Mouse (Mus musculus) limb, embryonic 15.5 days (tissue): ENCODE data around the gene Fbxl4. TPM values are rescaled to one million over a fixed set of nuclear protein-coding genes. Genes with fewer than 3 reads are reported as not detected.
"Not testable (repeated sequence)": the region's sequence is repeated elsewhere in the genome, so short reads cannot be mapped to it uniquely, and the experiment has no call there.

Source experiments
- ATAC-seq: fragments of 200-750 bp; cut with Nextera tagmentation; 2 replicates; pipeline ENCODE4 v1.8.0; 2017; ENCODE audit warnings: low read depth, moderate TSS enrichment; ENCODE audit not compliant: insufficient number of reproducible peaks, low FRiP score, low TSS enrichment
- H3K27ac ChIP-seq: fragments of 300-500 bp; sonication (generic); 2 replicates; pipeline ENCODE4 v1.5.1; 2015; ENCODE audit warnings: moderate library complexity, mild to moderate bottlenecking, inconsistent platforms
- H3K27me3 ChIP-seq: fragments of 300-500 bp; sonication (generic); 2 replicates; pipeline ENCODE4 v1.6.1; 2015; ENCODE audit warnings: inconsistent platforms
- H3K36me3 ChIP-seq: fragments of 300-500 bp; sonication (generic); 2 replicates; pipeline ENCODE4 v1.6.1; 2015; ENCODE audit warnings: inconsistent platforms
- H3K4me1 ChIP-seq: fragments of 300-500 bp; sonication (generic); 2 replicates; pipeline ENCODE4 v1.6.1; 2015; ENCODE audit warnings: inconsistent platforms
- H3K4me2 ChIP-seq: fragments of 300-500 bp; sonication (generic); 2 replicates; pipeline ENCODE4 v1.6.1; 2015; ENCODE audit warnings: mild to moderate bottlenecking, inconsistent platforms
- H3K4me3 ChIP-seq: fragments of 300-500 bp; sonication (generic); 2 replicates; pipeline ENCODE4 v1.5.1; 2015; ENCODE audit warnings: mild to moderate bottlenecking, inconsistent platforms
- H3K9ac ChIP-seq: fragments of 300-500 bp; sonication (generic); 2 replicates; pipeline ENCODE4 v1.6.1; 2015; ENCODE audit warnings: inconsistent platforms
- H3K9me3 ChIP-seq: fragments of 300-500 bp; sonication (generic); 2 replicates; pipeline ENCODE4 v1.6.1; 2016; ENCODE audit warnings: inconsistent platforms
- WGBS: fragments of 180-500 bp; shearing (Covaris S2); methylation state at CpG from one replicate; pipeline ENCODE4 v1.1.7; 2015; 5-methylcytosine and 5-hydroxymethylcytosine counted together
- polyA plus RNA-seq: library from polyadenylated mRNA; unstranded; fragments of >200 nt; fragmentation: Nextera tagmentation; extraction: Ambion mirVana; gene quantifications from 2 replicates; pipeline ENCODE4 v1.2.1, GENCODE M21; 2015

Gene Fbxl4
- polyA plus RNA-seq, result 14.2 and 15.7 TPM in 2 replicates

- under 1% methylated on average over 62 of the region's 62 CpGs for whole genome bisulfite sequencing
- peak; percentile 97 for ATAC-seq
- no peaks in the 10 kb centered on the region for H3K27me3 ChIP-seq
Observed at GRCm38 (mm10) chr4:22357266-22357930, at the start of gene Fbxl4. Fbxl4 (plus strand) TSS chr4:22357543.

DNA sequence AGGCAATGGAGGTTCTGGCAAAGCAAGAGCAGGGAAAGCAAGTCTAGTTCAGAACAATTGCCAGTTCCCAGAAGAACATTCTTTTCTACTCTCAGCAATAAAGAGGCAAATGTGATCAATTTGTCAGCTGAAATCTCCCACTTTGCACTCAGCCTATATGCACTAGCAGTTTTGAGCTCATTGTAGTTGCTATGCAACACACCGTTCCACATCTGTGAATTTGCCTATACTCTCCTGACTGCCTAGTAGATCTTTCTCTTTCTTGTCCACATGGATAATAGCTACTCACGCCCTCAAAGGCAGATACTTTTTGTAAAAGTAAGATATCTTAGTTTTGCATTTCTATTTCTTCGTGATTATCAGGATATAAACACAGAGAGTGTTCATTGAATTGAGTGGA, 42.8 kb upstream of the Fbxl4 start:
- ATAC-seq, result no peak

More at GRCm38 (mm10) chr4:22357266-22357930, at the start of gene Fbxl4:
- peak within 1 kb of the TSS; percentile 58 for H3K4me2 ChIP-seq
- no peaks in the 10 kb centered on the region for H3K36me3 ChIP-seq
- peak within 1 kb of the TSS; percentile 66 for H3K9ac ChIP-seq
- H3K9me3 ChIP-seq, result no peaks in the 10 kb centered on the region
- H3K27ac ChIP-seq, result peak within 1 kb of the TSS; percentile 96
- peak within 1 kb of the TSS; percentile 72 for H3K4me3 ChIP-seq
- H3K4me1 ChIP-seq, result peaks cover 9% of the 10 kb centered on the region

GRCm38 (mm10) chr4:22342816-22343573, 14.3 kb upstream of the Fbxl4 start:
- H3K27me3 ChIP-seq, result no peaks in the 10 kb centered on the region
- no peak overlapping the region for H3K9ac ChIP-seq
- no peaks in the 10 kb centered on the region for H3K4me1 ChIP-seq
- no peak overlapping the region for H3K27ac ChIP-seq
- no peaks in the 10 kb centered on the region for H3K9me3 ChIP-seq
- H3K36me3 ChIP-seq, result no peaks in the 10 kb centered on the region
- no peak overlapping the region for H3K4me3 ChIP-seq
- no peak for ATAC-seq
- no peak overlapping the region for H3K4me2 ChIP-seq
- WGBS, result 52% methylated on average over 8 of the region's 8 CpGs

More for the DNA sequence above, 42.8 kb upstream of the Fbxl4 start:
- Histone ChIP-seq H3K9me3 (no peaks in the 10 kb centered on the region), H3K4me3 (no peak overlapping the region), H3K9ac (no peak overlapping the region), H3K36me3 (no peaks in the 10 kb centered on the region), H3K27me3 (no peaks in the 10 kb centered on the region), H3K4me2 (no peak overlapping the region), H3K27ac (no peak overlapping the region), H3K4me1 (no peaks in the 10 kb centered on the region)
- WGBS, result 94% methylated on average over 3 of the region's 3 CpGs

- H3K4me1 ChIP-seq, H3K9me3 ChIP-seq, H3K36me3 ChIP-seq, H3K9ac ChIP-seq, H3K4me2 ChIP-seq, H3K27me3 ChIP-seq, H3K4me3 ChIP-seq, ATAC-seq, H3K27ac ChIP-seq: not testable (repeated sequence)
- whole genome bisulfite sequencing, result 86% methylated on average over 4 of the region's 4 CpGs
Observed at GRCm38 (mm10) chr4:22349086-22349485, 8.3 kb upstream of the Fbxl4 start.

- H3K9me3 ChIP-seq, result no peaks in the 10 kb centered on the region
- peak overlapping the region; percentile 96 for H3K27ac ChIP-seq
- no peaks in the 10 kb centered on the region for H3K36me3 ChIP-seq
- ATAC-seq, result peak; percentile 12; the same call in 1 of the 2 replicates
- H3K27me3 ChIP-seq, result no peaks in the 10 kb centered on the region
- peaks cover 9% of the 10 kb centered on the region for H3K4me1 ChIP-seq
- peak overlapping the region; percentile 58 for H3K4me2 ChIP-seq
- H3K4me3 ChIP-seq, result peak overlapping the region; percentile 72
- H3K9ac ChIP-seq, result peak overlapping the region; percentile 66
- 9% methylated on average over 10 of the region's 10 CpGs for WGBS
Observed at GRCm38 (mm10) chr4:22357931-22358300, 573 bp downstream of the Fbxl4 start.

GRCm38 (mm10) chr4:22358487-22358886, 1.1 kb downstream of the Fbxl4 start:
- Histone ChIP-seq H3K4me2 (peak overlapping the region; percentile 58), H3K27ac (no peak overlapping the region), H3K27me3 (no peaks in the 10 kb centered on the region), H3K9me3 (no peaks in the 10 kb centered on the region), H3K36me3 (no peaks in the 10 kb centered on the region), H3K4me1 (peaks cover 9% of the 10 kb centered on the region), H3K9ac (no peak overlapping the region), H3K4me3 (peak overlapping the region; percentile 72)
- 79% methylated on average over 10 of the region's 10 CpGs for WGBS
- ATAC-seq, result no peak

DNA sequence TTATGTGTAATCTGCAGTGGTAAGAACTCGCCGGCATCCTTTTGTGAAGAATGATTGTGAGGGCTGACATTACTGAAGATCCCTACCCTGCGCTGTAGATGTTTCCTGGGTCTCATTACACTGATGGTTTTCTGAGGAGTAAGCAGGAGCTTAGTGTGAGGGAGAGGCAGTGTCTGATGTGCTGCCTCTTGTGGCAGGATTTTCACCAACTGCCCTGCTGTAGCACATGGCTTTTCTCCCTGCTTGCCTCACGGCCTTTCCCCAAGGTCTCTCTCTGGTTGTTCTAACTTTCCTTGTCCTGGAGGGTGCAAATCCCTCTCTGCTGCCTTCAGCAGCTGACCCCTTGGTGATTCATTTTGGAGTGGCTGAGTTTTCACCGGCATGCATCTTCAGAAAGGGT, 10.0 kb downstream of the Fbxl4 start:
- Histone ChIP-seq H3K4me2 (no peak overlapping the region), H3K36me3 (no peaks in the 10 kb centered on the region), H3K4me3 (no peak overlapping the region), H3K27ac (no peak overlapping the region), H3K27me3 (no peaks in the 10 kb centered on the region), H3K9me3 (no peaks in the 10 kb centered on the region), H3K9ac (no peak overlapping the region), H3K4me1 (no peaks in the 10 kb centered on the region)
- 49% methylated on average over 5 of the region's 5 CpGs for WGBS
- no peak for ATAC-seq

DNA sequence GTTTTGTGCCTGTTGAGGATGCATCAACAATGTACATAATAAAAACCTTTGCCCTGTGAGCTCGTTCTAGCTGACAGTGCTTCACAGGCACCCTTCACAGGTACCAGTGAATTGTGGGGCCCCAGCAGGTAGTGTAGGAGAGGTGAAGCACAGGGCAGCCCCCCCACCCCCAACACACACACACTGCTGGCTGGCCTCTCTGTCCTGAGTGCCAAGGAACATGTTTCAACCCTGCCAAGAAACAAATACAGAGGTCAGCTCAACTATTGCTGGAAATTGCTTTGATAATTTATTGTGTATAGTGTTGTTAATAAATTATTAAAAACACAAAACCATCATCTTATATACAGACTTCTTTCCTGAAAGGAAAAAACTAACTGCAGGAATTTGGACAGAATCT, 21.2 kb downstream of the Fbxl4 start:
- Histone ChIP-seq H3K27ac (no peak overlapping the region), H3K36me3 (peaks cover 12% of the 10 kb centered on the region), H3K4me3 (no peak overlapping the region), H3K9me3 (no peaks in the 10 kb centered on the region), H3K4me1 (no peaks in the 10 kb centered on the region), H3K4me2 (no peak overlapping the region), H3K27me3 (no peaks in the 10 kb centered on the region), H3K9ac (no peak overlapping the region)
- 40% methylated on average over 1 of the region's 1 CpGs for WGBS
- ATAC-seq, result no peak

GRCm38 (mm10) chr4:22380646-22381045, 23.3 kb downstream of the Fbxl4 start:
- no peaks in the 10 kb centered on the region for H3K9me3 ChIP-seq
- H3K36me3 ChIP-seq, result peaks cover 15% of the 10 kb centered on the region
- H3K4me2 ChIP-seq, result no peak overlapping the region
- no peak overlapping the region for H3K4me3 ChIP-seq
- no peaks in the 10 kb centered on the region for H3K4me1 ChIP-seq
- H3K27me3 ChIP-seq, result no peaks in the 10 kb centered on the region
- no peak for ATAC-seq
- no peak overlapping the region for H3K27ac ChIP-seq
- no peak overlapping the region for H3K9ac ChIP-seq
- WGBS, result 68% methylated on average over 6 of the region's 6 CpGs

GRCm38 (mm10) chr4:22383528-22384265, 26.4 kb downstream of the Fbxl4 start:
- ATAC-seq, result no peak
- Histone ChIP-seq H3K27ac (no peak overlapping the region), H3K4me1 (no peaks in the 10 kb centered on the region), H3K4me2 (no peak overlapping the region), H3K27me3 (no peaks in the 10 kb centered on the region), H3K4me3 (no peak overlapping the region), H3K9me3 (no peaks in the 10 kb centered on the region), H3K9ac (no peak overlapping the region), H3K36me3 (0 out of 2 replicates have a peak, but pooled peaks cover 8% of the 10 kb centered on the region)
- WGBS, result 91% methylated on average over 1 of the region's 1 CpGs

GRCm38 (mm10) chr4:22390045-22390444, 32.7 kb downstream of the Fbxl4 start:
- H3K36me3 ChIP-seq, result peaks cover 6% of the 10 kb centered on the region; the same call in 1 of the 2 replicates
- H3K4me3 ChIP-seq, result no peak overlapping the region
- no peak overlapping the region for H3K9ac ChIP-seq
- no peak overlapping the region for H3K27ac ChIP-seq
- no peak for ATAC-seq
- no peaks in the 10 kb centered on the region for H3K4me1 ChIP-seq
- no peaks in the 10 kb centered on the region for H3K9me3 ChIP-seq
- H3K4me2 ChIP-seq, result no peak overlapping the region
- H3K27me3 ChIP-seq, result no peaks in the 10 kb centered on the region
- WGBS, result 50% methylated on average over 7 of the region's 7 CpGs
